Mouse (Mus musculus) forebrain, embryonic 16.5 days (tissue): ENCODE data around the gene Efna2. TPM values are rescaled to one million over a fixed set of nuclear protein-coding genes. Genes with fewer than 3 reads are reported as not detected.

Experiments used
- ATAC-seq: fragments of 200-750 bp; cut with Nextera tagmentation; 2 replicates; pipeline ENCODE4 v1.8.0; 2017; ENCODE audit warnings: mild to moderate bottlenecking, moderate library complexity
- H3K27ac ChIP-seq: fragments of 300-500 bp; sonication (generic); 2 replicates; pipeline ENCODE4 v1.5.1; 2014; ENCODE audit warnings: low read length, control low read depth
- H3K27me3 ChIP-seq: fragments of 300-500 bp; sonication (generic); replicated peaks from 2 replicates; pipeline ENCODE4 v1.6.1; 2014; ENCODE audit warnings: low read length; ENCODE audit not compliant: control insufficient read depth, insufficient read depth
- H3K36me3 ChIP-seq: fragments of 300-500 bp; sonication (generic); 2 replicates; pipeline ENCODE4 v1.6.1; 2014; ENCODE audit not compliant: control insufficient read depth, insufficient read depth
- H3K4me1 ChIP-seq: fragments of 300-500 bp; sonication (generic); replicated peaks from 2 replicates; pipeline ENCODE4 v1.6.1; 2014; ENCODE audit warnings: low read length; ENCODE audit not compliant: control insufficient read depth, insufficient read depth
- H3K4me2 ChIP-seq: fragments of 300-500 bp; sonication (generic); 2 replicates; pipeline ENCODE4 v1.6.1; 2014; ENCODE audit warnings: mild to moderate bottlenecking, low read length, control low read depth
- H3K4me3 ChIP-seq: fragments of 300-500 bp; sonication (generic); replicated peaks from 2 replicates; pipeline ENCODE4 v1.5.1; 2014; ENCODE audit warnings: mild to moderate bottlenecking, low read length, control low read depth
- H3K9ac ChIP-seq: fragments of 300-500 bp; sonication (generic); replicated peaks from 2 replicates; pipeline ENCODE4 v1.6.1; 2014; ENCODE audit warnings: low read depth, low read length, control low read depth
- H3K9me3 ChIP-seq: fragments of 300-500 bp; sonication (generic); 2 replicates; pipeline ENCODE4 v1.6.1; 2016; ENCODE audit warnings: low read length; ENCODE audit not compliant: control insufficient read depth
- WGBS: fragments of 180-500 bp; shearing (Covaris S2); extraction: QIAGEN DNeasy Blood & Tissue Kit; methylation state at CpG from one replicate; pipeline ENCODE4 v1.1.7; 2014; 5-methylcytosine and 5-hydroxymethylcytosine counted together
- polyA plus RNA-seq: library from polyadenylated mRNA; unstranded; fragments of >200 nt; fragmentation: Nextera tagmentation; extraction: Ambion mirVana; gene quantifications from 2 replicates; pipeline ENCODE4 v1.2.1, GENCODE M21; 2015

Efna2 gene
- polyA plus RNA-seq, 1 experiment from 2014 or later: 24.8 TPM

DNA sequence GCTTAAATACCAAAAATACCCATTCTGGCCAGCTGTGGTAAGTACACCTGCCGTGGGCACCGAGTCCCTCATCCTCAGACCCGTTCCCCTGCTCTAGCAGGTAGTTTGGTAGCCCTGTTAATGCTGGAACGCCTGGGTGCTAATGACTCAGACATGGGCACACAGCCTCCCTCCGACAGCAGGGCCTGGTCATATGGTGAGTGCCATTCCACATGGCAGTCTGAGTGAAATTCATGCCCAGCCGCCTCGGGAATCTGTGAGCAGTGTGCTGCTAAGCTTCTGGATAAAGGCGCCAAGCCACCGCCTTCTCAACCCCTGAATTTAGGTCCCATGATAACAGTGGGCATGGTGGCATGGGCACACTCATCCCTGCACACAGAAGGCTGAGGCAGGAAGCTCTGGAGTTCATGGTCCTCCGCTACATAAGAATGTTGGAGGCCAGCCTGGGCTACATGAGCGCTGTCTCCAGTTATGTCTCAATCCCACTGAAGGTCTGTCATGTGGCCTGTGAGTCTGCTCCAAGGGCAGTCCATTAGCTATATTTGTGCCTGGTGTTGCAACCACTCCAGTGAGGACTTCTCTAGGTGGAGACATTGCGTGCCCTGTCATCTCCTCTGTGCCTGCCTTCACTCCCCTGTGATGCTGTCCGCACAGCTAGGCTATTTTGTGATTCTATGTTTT is 57.0 kb downstream of the Efna2 start:
- Histone ChIP-seq H3K4me2 (no peak overlapping the region), H3K27me3 (no peaks in the 10 kb centered on the region), H3K4me1 (peaks cover 12% of the 10 kb centered on the region), H3K36me3 (peaks cover 37% of the 10 kb centered on the region), H3K27ac (no peak overlapping the region), H3K9ac (no peak overlapping the region), H3K9me3 (no peaks in the 10 kb centered on the region), H3K4me3 (no peak overlapping the region)
- ATAC-seq: no peak
- 92% methylated on average over 13 of the region's 13 CpGs for WGBS

- Histone ChIP-seq H3K36me3 (peaks cover 42% of the 10 kb centered on the region), H3K27me3 (no peaks in the 10 kb centered on the region), H3K4me1 (peaks cover 15% of the 10 kb centered on the region), H3K4me3 (no peak overlapping the region), H3K27ac (no peak overlapping the region), H3K9me3 (no peaks in the 10 kb centered on the region), H3K9ac (no peak overlapping the region), H3K4me2 (no peak overlapping the region)
- ATAC-seq: no peak
- 93% methylated on average over 4 of the region's 4 CpGs for WGBS
Measured at GRCm38 (mm10) chr10:80237020-80237419, 57.7 kb downstream of the Efna2 start.

- H3K4me3 ChIP-seq: no peak overlapping the region
- no peak overlapping the region for H3K4me2 ChIP-seq
- no peak overlapping the region for H3K27ac ChIP-seq
- peaks cover 8% of the 10 kb centered on the region for H3K4me1 ChIP-seq
- no peak overlapping the region for H3K9ac ChIP-seq
- WGBS: 87% methylated on average over 3 of the region's 3 CpGs
- H3K36me3 ChIP-seq: peaks cover 52% of the 10 kb centered on the region
- no peaks in the 10 kb centered on the region for H3K9me3 ChIP-seq
- no peaks in the 10 kb centered on the region for H3K27me3 ChIP-seq
- ATAC-seq: no peak
Measured at GRCm38 (mm10) chr10:80238306-80238705, 59.0 kb downstream of the Efna2 start.

Other genes with a start within 250 kb of the Efna2 start
- 81.8 and 97.7 TPM in 2 replicates for gene Wdr18, start 219.3 kb upstream of the Efna2 start, polyA plus RNA-seq
- gene Grin3b, start 208.8 kb upstream of the Efna2 start, polyA plus RNA-seq: 0.29 and 0.60 TPM in 2 replicates
- 12.3 and 12.8 TPM in 2 replicates for gene Tmem259, start 195.2 kb upstream of the Efna2 start, polyA plus RNA-seq
- 30.5 and 31.3 TPM in 2 replicates for gene Cnn2, start 190.9 kb upstream of the Efna2 start, polyA plus RNA-seq
- gene Abca7, start 183.0 kb upstream of the Efna2 start, polyA plus RNA-seq: 3.9 and 4.7 TPM in 2 replicates
- gene Arhgap45, start 162.8 kb upstream of the Efna2 start, polyA plus RNA-seq: 1.2 and 1.8 TPM in 2 replicates
- 173 and 178 TPM in 2 replicates for gene Polr2e, start 139.7 kb upstream of the Efna2 start, polyA plus RNA-seq
- gene Gpx4, start 132.3 kb upstream of the Efna2 start, polyA plus RNA-seq: 443 and 475 TPM in 2 replicates
- 13.1 and 14.9 TPM in 2 replicates for gene Sbno2, start 73.9 kb upstream of the Efna2 start, polyA plus RNA-seq
- gene Stk11, start 63.7 kb upstream of the Efna2 start, polyA plus RNA-seq: 18.0 and 19.7 TPM in 2 replicates
- 404 and 433 TPM in 2 replicates for gene Atp5d, start 40.9 kb upstream of the Efna2 start, polyA plus RNA-seq
- 33.0 and 44.5 TPM in 2 replicates for gene Cbarp, start 38.6 kb upstream of the Efna2 start, polyA plus RNA-seq
- gene Midn, start 31.2 kb upstream of the Efna2 start, polyA plus RNA-seq: 26.5 and 30.9 TPM in 2 replicates
- gene Cirbp, start 13.5 kb upstream of the Efna2 start, polyA plus RNA-seq: 318 and 335 TPM in 2 replicates
- 8.5 and 10.6 TPM in 2 replicates for gene 1600002K03Rik, start 6.5 kb upstream of the Efna2 start, polyA plus RNA-seq
- 49.0 and 55.4 TPM in 2 replicates for gene Mum1, start 47.0 kb downstream of the Efna2 start, polyA plus RNA-seq
- 236 and 272 TPM in 2 replicates for gene Ndufs7, start 69.6 kb downstream of the Efna2 start, polyA plus RNA-seq
- gene Gamt, start 81.5 kb downstream of the Efna2 start, polyA plus RNA-seq: 22.7 and 24.6 TPM in 2 replicates
- gene Dazap1, start 82.0 kb downstream of the Efna2 start, polyA plus RNA-seq: 61.3 and 61.8 TPM in 2 replicates
- 531 and 538 TPM in 2 replicates for gene Rps15, start 113.0 kb downstream of the Efna2 start, polyA plus RNA-seq
- 222 and 234 TPM in 2 replicates for gene Apc2, start 116.5 kb downstream of the Efna2 start, polyA plus RNA-seq
- 32.5 and 34.2 TPM in 2 replicates for gene 2310011J03Rik, start 141.1 kb downstream of the Efna2 start, polyA plus RNA-seq
- gene Pcsk4, start 150.0 kb downstream of the Efna2 start, polyA plus RNA-seq: 3.1 and 3.9 TPM in 2 replicates
- 2.2 and 3.2 TPM in 2 replicates for gene Reep6, start 150.5 kb downstream of the Efna2 start, polyA plus RNA-seq
- gene Adamtsl5, start 168.9 kb downstream of the Efna2 start, polyA plus RNA-seq: 0.51 and 0.66 TPM in 2 replicates
- gene Plk5, start 177.0 kb downstream of the Efna2 start, polyA plus RNA-seq: 2.2 and 4.5 TPM in 2 replicates
- 16.3 TPM in 2 replicates for gene Mex3d, start 208.2 kb downstream of the Efna2 start, polyA plus RNA-seq
- 247 and 256 TPM in 2 replicates for gene Mbd3, start 220.1 kb downstream of the Efna2 start, polyA plus RNA-seq
- 455 and 522 TPM in 2 replicates for gene Uqcr11, start 227.3 kb downstream of the Efna2 start, polyA plus RNA-seq